Mouse (Mus musculus): ENCODE measurements around the gene Chd3. TPM values are rescaled to one million over a fixed set of nuclear protein-coding genes. Genes with fewer than 3 reads are reported as not detected.

The Chd3 gene
- polyA plus RNA-seq, 1 experiment, result 63.4 TPM

GRCm38 (mm10) chr11:69368356-69369214 is 621 bp downstream of the Chd3 start:
- no peak for DNase-seq (ENCODE audit: low read depth, low spot score)
- WGBS, result under 1% methylated on average over 87 of the region's 106 CpGs

- no peak for DNase-seq (ENCODE audit: low read depth, low spot score)
- WGBS, result 2% methylated on average over 22 of the region's 22 CpGs
Observed at GRCm38 (mm10) chr11:69367616-69368355, 1.4 kb downstream of the Chd3 start.

- WGBS, result under 1% methylated on average over 22 of the region's 22 CpGs
- peak; percentile 39 for DNase-seq (ENCODE audit: low read depth, low spot score)
Observed at GRCm38 (mm10) chr11:69366855-69367615, 2.2 kb downstream of the Chd3 start.

GRCm38 (mm10) chr11:69366157-69366854 is 2.9 kb downstream of the Chd3 start:
- under 1% methylated on average over 26 of the region's 26 CpGs for WGBS
- peak; percentile 91 for DNase-seq (ENCODE audit: low read depth, low spot score)

- WGBS, result 14% methylated on average over 6 of the region's 6 CpGs
- peak; percentile 35 for DNase-seq (ENCODE audit: low read depth, low spot score)
Observed at GRCm38 (mm10) chr11:69365722-69366121, 3.5 kb downstream of the Chd3 start.

- DNase-seq (ENCODE audit: low read depth, low spot score), result peak; percentile 96
- WGBS, result 2% methylated on average over 6 of the region's 6 CpGs
Observed at GRCm38 (mm10) chr11:69364910-69365309, 4.3 kb downstream of the Chd3 start.

- WGBS, result 10% methylated on average over 8 of the region's 8 CpGs
- DNase-seq (ENCODE audit: low read depth, low spot score), result no peak
Observed at GRCm38 (mm10) chr11:69364376-69364775, 4.8 kb downstream of the Chd3 start.

GRCm38 (mm10) chr11:69362479-69362878 is 6.7 kb downstream of the Chd3 start:
- no peak for DNase-seq (ENCODE audit: low read depth, low spot score)

GRCm38 (mm10) chr11:69362021-69362420 is 7.2 kb downstream of the Chd3 start:
- no peak for DNase-seq (ENCODE audit: low read depth, low spot score)
- 77% methylated on average over 7 of the region's 7 CpGs for WGBS

More at GRCm38 (mm10) chr11:69362479-69362878, 6.7 kb downstream of the Chd3 start:
- 97% methylated on average over 2 of the region's 2 CpGs for WGBS

GRCm38 (mm10) chr11:69357690-69358089 is 11.5 kb downstream of the Chd3 start:
- no peak for DNase-seq (ENCODE audit: low read depth, low spot score)
- WGBS, result 80% methylated on average over 12 of the region's 12 CpGs

GRCm38 (mm10) chr11:69356544-69356943 is 12.7 kb downstream of the Chd3 start:
- no peak for DNase-seq (ENCODE audit: low read depth, low spot score)
- 89% methylated on average over 5 of the region's 5 CpGs for WGBS

- 92% methylated on average over 25 of the region's 26 CpGs for WGBS
- no peak for DNase-seq (ENCODE audit: low read depth, low spot score)
Observed at GRCm38 (mm10) chr11:69346441-69346840, 22.8 kb downstream of the Chd3 start.

GRCm38 (mm10) chr11:69340161-69341131 is 28.8 kb downstream of the Chd3 start, which contains the start of gene Rnf227:
TSS of gene Rnf227 (plus strand) at chr11:69340461.
- WGBS, result 2% methylated on average over 99 of the region's 99 CpGs
- no peak for DNase-seq (ENCODE audit: low read depth, low spot score)

GRCm38 (mm10) chr11:69334796-69335195 is 34.4 kb downstream of the Chd3 start:
- no peak for DNase-seq (ENCODE audit: low read depth, low spot score)
- WGBS, result 62% methylated on average over 4 of the region's 4 CpGs

- DNase-seq (ENCODE audit: low read depth, low spot score), result no peak
- 59% methylated on average over 3 of the region's 3 CpGs for WGBS
Observed at GRCm38 (mm10) chr11:69333922-69334321, 35.3 kb downstream of the Chd3 start.

- DNase-seq (ENCODE audit: low read depth, low spot score), result no peak
- WGBS, result 18% methylated on average over 8 of the region's 8 CpGs
Observed at GRCm38 (mm10) chr11:69332713-69333253, 36.4 kb downstream of the Chd3 start.

- no peak for DNase-seq (ENCODE audit: low read depth, low spot score)
- 1% methylated on average over 24 of the region's 24 CpGs for WGBS
Observed at GRCm38 (mm10) chr11:69331929-69332405, 37.2 kb downstream of the Chd3 start.

- DNase-seq (ENCODE audit: low read depth, low spot score), result no peak
- WGBS, result 91% methylated on average over 6 of the region's 6 CpGs
Observed at GRCm38 (mm10) chr11:69331152-69331551, 38.1 kb downstream of the Chd3 start.
